Comparison of ENCODE assay signal across 8 mouse cellular contexts in genomic region chr19:7417911-7418849, GRCm38 (mm10). TPM values are rescaled to one million over a fixed set of nuclear protein-coding genes. Genes with fewer than 3 reads are reported as not detected.
A peak's percentile ranks its signal among the peaks of the same experiment; 100 is the strongest.
DNase-seq lines count a peak whose midpoint lies in the region; ATAC-seq and TF ChIP-seq lines count a peak whose summit lies in the region.

No protein-coding gene starts in this region.

- dilution Hi-C loops in CH12.LX (cut with MboI; ENCODE audit: extremely low pct_ligation_motif_present, extremely low pct_unique_long_range_greater_than_20kb, low sequenced_read_pairs) = no loop called here

- peaks cover 11 to 48% of the 10 kb centered on the region in 2 experiments for H3K4me1 ChIP-seq in CH12.LX (ENCODE audit: control insufficient read depth in 1 of 2, insufficient read depth in 2 of 2)
- peaks cover 10% of the 10 kb centered on the region for H3K4me1 ChIP-seq in brown adipose tissue, adult 24 weeks (ENCODE audit: control insufficient read depth, insufficient read depth, insufficient read length, low read length)
- peaks cover 39 to 57% of the 10 kb centered on the region in 2 experiments for H3K4me1 ChIP-seq in heart, embryonic 14.5 days (ENCODE audit: control insufficient read depth in 2 of 2, insufficient read depth in 2 of 2, low read length in 2 of 2)
- H3K4me1 ChIP-seq in lung, adult 2 months (ENCODE audit: control insufficient read depth, insufficient read depth, low read length) = peaks cover 8% of the 10 kb centered on the region
- peaks cover 54% of the 10 kb centered on the region for H3K4me1 ChIP-seq in neural tube, embryonic 14.5 days (ENCODE audit: control insufficient read depth, insufficient read depth, low read length)
- H3K4me1 ChIP-seq in testis, adult 2 months (ENCODE audit: control insufficient read depth, insufficient read depth, low read length) = peaks cover 25% of the 10 kb centered on the region

- H3K9me3 ChIP-seq in CH12.LX (replicated peaks; ENCODE audit: low read length) = peaks cover 18% of the 10 kb centered on the region
- H3K9me3 ChIP-seq in heart, embryonic 14.5 days (ENCODE audit: control insufficient read depth, low read length) = no peaks in the 10 kb centered on the region
- H3K9me3 ChIP-seq in neural tube, embryonic 14.5 days (ENCODE audit: control insufficient read depth, low read length) = no peaks in the 10 kb centered on the region

- peak; percentile 57; the same call in 1 of the 2 replicates for ATAC-seq in erythroid progenitor cell, adult 5-6 weeks (replicated peaks; ENCODE audit: low FRiP score, poor library complexity, severe bottlenecking)
- ATAC-seq in heart, embryonic 14.5 days (ENCODE audit: insufficient number of reproducible peaks, insufficient read depth, low FRiP score, low read depth) = peak; percentile 70
- ATAC-seq in neural tube, embryonic 14.5 days (ENCODE audit: low read depth) = peak; percentile 64

- TF ChIP-seq EP300 in CH12.LX (IDR thresholded peaks at IDR 0.05; ENCODE audit: low read length) = no peak

- no peak for TF ChIP-seq POLR2A in CH12.LX (IDR thresholded peaks at IDR 0.05; ENCODE audit: low read depth, low read length)
- TF ChIP-seq POLR2A in lung, adult 2 months (IDR thresholded peaks at IDR 0.05; ENCODE audit: borderline replicate concordance, extremely low read depth, low read depth, low read length) = no peak
- no peak for TF ChIP-seq POLR2A in testis, adult 2 months (IDR thresholded peaks at IDR 0.05; ENCODE audit: control insufficient read depth, low read depth, low read length)

- DNase-seq in CH12.LX (ENCODE audit: extremely low read depth) = peak; percentile 49
- DNase-seq in kidney, postnatal 25 days = peak; percentile 72 to 82
- DNase-seq in lung, adult 2 months = peak; percentile 78

- in situ Hi-C loops in CH12.LX (cut with MboI; ENCODE audit: low pct_ligation_motif_present, low pct_unique_long_range_greater_than_20kb, low sequenced_read_pairs) = loop anchor here (10.0 to 25.0 kb wide), 2 partner anchors 173 to 356 kb away; partner anchors contain the start of genes Macrod1 and Naa40

- under 1% methylated on average over 46 of the region's 59 CpGs for whole genome bisulfite sequencing in heart, embryonic 14.5 days
- 1% methylated on average over 58 of the region's 59 CpGs for WGBS in lung, adult 2 months
- WGBS in neural tube, embryonic 14.5 days = under 1% methylated on average over 52 of the region's 59 CpGs

- peak overlapping the region; percentile 92 for H3K4me2 ChIP-seq in CH12.LX (ENCODE audit: insufficient read depth, low read depth, poor library complexity, severe bottlenecking)
- peak overlapping the region; percentile 81 for H3K4me2 ChIP-seq in heart, embryonic 14.5 days (ENCODE audit: low read length)
- H3K4me2 ChIP-seq in neural tube, embryonic 14.5 days (ENCODE audit: low read depth, low read length) = peak overlapping the region; percentile 91

- H3K9ac ChIP-seq in CH12.LX (ENCODE audit: insufficient read depth, low read depth) = peak overlapping the region; percentile 78
- peak overlapping the region; percentile 98 for H3K9ac ChIP-seq in heart, embryonic 14.5 days (ENCODE audit: low read length)
- H3K9ac ChIP-seq in neural tube, embryonic 14.5 days (replicated peaks; ENCODE audit: low read depth, low read length) = peak overlapping the region; percentile 100

- TF ChIP-seq RAD21 in CH12.LX (IDR thresholded peaks at IDR 0.05; ENCODE audit: low read depth, low read length) = peak; percentile 50

- no peak overlapping the region for H3K27ac ChIP-seq in CH12.LX (ENCODE audit: insufficient read depth, low read depth)
- peak overlapping the region; percentile 46 for H3K27ac ChIP-seq in brown adipose tissue, adult 24 weeks (replicated peaks; ENCODE audit: low read depth, low read length)
- peak overlapping the region; percentile 1 to 93; a peak in 2 of 4 replicates for H3K27ac ChIP-seq in heart, embryonic 14.5 days (replicated peaks in 1 of 2; ENCODE audit: control insufficient read depth in 1 of 2, insufficient read depth in 1 of 2, low read depth in 2 of 2, low read length in 2 of 2)
- peak overlapping the region; percentile 99 for H3K27ac ChIP-seq in neural tube, embryonic 14.5 days (ENCODE audit: low read depth, low read length)
- 0 out of 2 replicates have a peak overlapping the region, but pooled peaks have one; percentile 20 for H3K27ac ChIP-seq in testis, adult 2 months (ENCODE audit: control insufficient read depth, insufficient read depth, low read depth, low read length)

- peaks cover 13% of the 10 kb centered on the region for H3K79me2 ChIP-seq in CH12.LX (replicated peaks; ENCODE audit: control insufficient read depth, extremely low read depth, insufficient read depth, poor library complexity, severe bottlenecking)

- H3K27me3 ChIP-seq in CH12.LX (replicated peaks) = peaks cover 23% of the 10 kb centered on the region
- no peaks in the 10 kb centered on the region for H3K27me3 ChIP-seq in heart, embryonic 14.5 days (ENCODE audit: control insufficient read depth, insufficient read depth, low read length)
- no peaks in the 10 kb centered on the region for H3K27me3 ChIP-seq in neural tube, embryonic 14.5 days (ENCODE audit: control insufficient read depth, insufficient read depth, low read length)
- H3K27me3 ChIP-seq in testis, adult 2 months (ENCODE audit: control insufficient read depth, insufficient read depth, low read length) = no peaks in the 10 kb centered on the region

- peak overlapping the region; percentile 77 to 96 (median 79) for H3K4me3 ChIP-seq in CH12.LX (replicated peaks in 1 of 3; ENCODE audit: low read depth in 2 of 3, low read length in 2 of 3, poor library complexity in 1 of 3)
- H3K4me3 ChIP-seq in brown adipose tissue, adult 24 weeks (ENCODE audit: insufficient read depth, low read depth, low read length) = peak overlapping the region; percentile 75
- peak overlapping the region; percentile 80 to 84 for H3K4me3 ChIP-seq in heart, embryonic 14.5 days (ENCODE audit: control insufficient read depth in 1 of 2, insufficient read depth in 1 of 2, low read depth in 1 of 2, low read length in 2 of 2)
- H3K4me3 ChIP-seq in lung, adult 2 months (replicated peaks; ENCODE audit: extremely low read depth, low read depth, low read length) = peak overlapping the region; percentile 69
- H3K4me3 ChIP-seq in neural tube, embryonic 14.5 days (ENCODE audit: low read depth, low read length) = peak overlapping the region; percentile 93
- H3K4me3 ChIP-seq in testis, adult 2 months (ENCODE audit: control insufficient read depth, low read depth, low read length) = peak overlapping the region; percentile 92

- peak in 1 of 2 experiments; percentile 74; a peak in 2 of 4 replicates for TF ChIP-seq CTCF in CH12.LX (conservative IDR thresholded peaks at IDR 0.05 in 1 of 2, IDR thresholded peaks at IDR 0.05 in 1 of 2; ENCODE audit: low read depth in 2 of 2, low read length in 2 of 2)
- TF ChIP-seq CTCF in lung, adult 2 months (IDR thresholded peaks at IDR 0.05; ENCODE audit: insufficient read depth, low read length) = peak; percentile 37; the same call in 1 of the 2 replicates
- peak; percentile 72 for TF ChIP-seq CTCF in testis, adult 2 months (IDR thresholded peaks at IDR 0.05; ENCODE audit: control insufficient read depth, insufficient read depth, insufficient replicate concordance, low read depth, low read length)

- H3K36me3 ChIP-seq in CH12.LX (replicated peaks in 1 of 2; ENCODE audit: control insufficient read depth in 1 of 2, insufficient read depth in 1 of 2, low read length in 1 of 2) = peaks cover 20% of the 10 kb centered on the region in 2 experiments
- peaks cover 37% of the 10 kb centered on the region for H3K36me3 ChIP-seq in heart, embryonic 14.5 days (ENCODE audit: control insufficient read depth, insufficient read depth, low read length)
- peaks cover 18% of the 10 kb centered on the region for H3K36me3 ChIP-seq in neural tube, embryonic 14.5 days (ENCODE audit: control insufficient read depth, insufficient read depth, low read length)
- no peaks in the 10 kb centered on the region for H3K36me3 ChIP-seq in testis, adult 2 months (ENCODE audit: control insufficient read depth, insufficient read depth, low read length)

TF ChIP-seq in CH12.LX, 34 proteins besides CTCF, POLR2A, EP300 and RAD21 (continues in another document):
- no peak for TF ChIP-seq NRF1 (IDR thresholded peaks at IDR 0.05; ENCODE audit: low read depth, low read length)
- TF ChIP-seq UBTF (IDR thresholded peaks at IDR 0.05; ENCODE audit: low read depth, low read length) = no peak
- TF ChIP-seq USF1 (IDR thresholded peaks at IDR 0.05; ENCODE audit: low read depth, low read length) = no peak
- no peak for TF ChIP-seq MAFK (IDR thresholded peaks at IDR 0.05; ENCODE audit: insufficient replicate concordance, low read length)
- TF ChIP-seq ZKSCAN1 (IDR thresholded peaks at IDR 0.05; ENCODE audit: borderline replicate concordance, low read depth, low read length) = no peak
- TF ChIP-seq NELFE (IDR thresholded peaks at IDR 0.05; ENCODE audit: low read depth, low read length) = no peak

RNA-seq across cellular contexts. Expression of gene 2700081O15Rik, which starts 0.8 kb away (rescaled TPM):
- total RNA-seq in CH12.LX (2012; rRNA removed) (9.8 and 10.5 TPM in 2 replicates), CH12.LX (2014; rRNA removed) (7.1 and 7.2 TPM in 2 replicates)
- 12.2 and 12.3 TPM in 2 replicates for polyA plus RNA-seq in CH12.LX (2012; ENCODE audit: insufficient read length, low read depth)
- polyA plus RNA-seq in brown adipose tissue, adult 24 weeks (2012; ENCODE audit: insufficient read depth, insufficient read length, missing spikeins) = 7.6 and 8.3 TPM in 2 replicates
- 1.1 TPM in 1 of 2 replicates, not detected in the other for total RNA-seq in erythroid progenitor cell, adult 5-6 weeks (2015; ENCODE audit: low replicate concordance)
- total RNA-seq in erythroid progenitor cell, adult 5-6 weeks (2017; ENCODE audit: low replicate concordance) = 0.39 TPM in 1 of 2 replicates, not detected in the other
- 4.4 and 5.8 TPM in 2 replicates for polyA plus RNA-seq in heart, embryonic 14.5 days (2014; fragmentation: Nextera tagmentation; extraction: Ambion mirVana)
- 26.2 and 36.7 TPM in 2 replicates for polyA plus RNA-seq in lung, adult 2 months (2012; rRNA removed)
- 17.0 and 17.2 TPM in 2 replicates for polyA plus RNA-seq in neural tube, embryonic 14.5 days (2014; fragmentation: Nextera tagmentation; extraction: Ambion mirVana)
- 1.9 and 2.4 TPM in 2 replicates for polyA plus RNA-seq in testis, adult 2 months (2012; rRNA removed)

RNA-seq across cellular contexts. Expression of gene Spindoc, which starts 35.4 kb away (rescaled TPM):
- 9.0 and 10.1 TPM in 2 replicates for total RNA-seq in CH12.LX (2012; rRNA removed)
- total RNA-seq in CH12.LX (2014; rRNA removed) = 7.9 and 10.6 TPM in 2 replicates
- polyA plus RNA-seq in CH12.LX (2012; ENCODE audit: insufficient read length, low read depth) = 15.7 and 21.7 TPM in 2 replicates
- polyA plus RNA-seq in brown adipose tissue, adult 24 weeks (2012; ENCODE audit: insufficient read depth, insufficient read length, missing spikeins) = 5.8 and 6.3 TPM in 2 replicates
- total RNA-seq in erythroid progenitor cell, adult 5-6 weeks (2015; ENCODE audit: low replicate concordance) = 4.2 TPM in 1 of 2 replicates, not detected in the other
- total RNA-seq in erythroid progenitor cell, adult 5-6 weeks (2017; ENCODE audit: low replicate concordance) = 0.15 and 2.2 TPM in 2 replicates
- 11.1 and 14.8 TPM in 2 replicates for polyA plus RNA-seq in heart, embryonic 14.5 days (2014; fragmentation: Nextera tagmentation; extraction: Ambion mirVana)
- polyA plus RNA-seq in lung, adult 2 months (2012; rRNA removed) = 19.0 and 19.3 TPM in 2 replicates
- polyA plus RNA-seq in neural tube, embryonic 14.5 days (2014; fragmentation: Nextera tagmentation; extraction: Ambion mirVana) = 15.8 and 22.6 TPM in 2 replicates
- polyA plus RNA-seq in testis, adult 2 months (2012; rRNA removed) = 63.6 and 70.6 TPM in 2 replicates
